Mouse (Mus musculus): ENCODE results near the gene 9230102O04Rik. TPM values are rescaled to one million over a fixed set of nuclear protein-coding genes. Genes with fewer than 3 reads are reported as not detected.

The 9230102O04Rik gene
- total and polyA plus RNA-seq, 3 experiments: 0.17 TPM; not detected in 2

DNA sequence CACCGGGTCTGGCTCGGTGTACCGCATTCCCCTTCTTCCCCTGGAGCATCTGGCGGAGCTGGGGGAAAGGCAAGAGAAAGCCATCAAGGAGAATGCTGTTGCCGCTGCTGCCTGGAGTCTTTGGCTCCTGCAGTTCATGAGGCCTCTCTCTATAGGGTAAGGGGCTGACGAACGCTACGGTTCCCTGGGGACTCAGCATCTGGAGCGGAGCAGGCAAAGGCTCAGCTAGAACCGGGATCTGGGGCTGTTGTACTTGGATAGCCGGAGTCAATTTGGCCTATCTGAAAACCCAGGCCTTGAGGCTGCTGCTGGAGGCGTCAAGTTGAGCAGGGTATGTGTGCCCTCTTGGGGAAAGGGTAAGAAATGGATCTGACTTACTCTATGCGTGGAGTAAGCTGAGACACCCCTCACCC, 7.7 kb downstream of the 9230102O04Rik start:
- H3K36me3 ChIP-seq (replicated peaks in 1 of 2; ENCODE audit: control insufficient read depth in 1 of 2, insufficient read depth in 1 of 2, low read length in 1 of 2): no peaks in the 10 kb centered on the region
- DNase-seq (ENCODE audit: extremely low read depth): no peak
- in situ Hi-C loops (cut with MboI; ENCODE audit: low pct_ligation_motif_present, low pct_unique_long_range_greater_than_20kb, low sequenced_read_pairs) (loop anchor here (25.0 kb wide), 1 partner anchor 419 kb away; no protein-coding TSS in a partner anchor), dilution Hi-C loops (cut with MboI; ENCODE audit: extremely low pct_ligation_motif_present, extremely low pct_unique_long_range_greater_than_20kb, low sequenced_read_pairs) (no loop called here)
- TF ChIP-seq MEF2A (IDR thresholded peaks at IDR 0.05; ENCODE audit: borderline replicate concordance, low read depth, low read length) (no peak), ZKSCAN1 (IDR thresholded peaks at IDR 0.05; ENCODE audit: borderline replicate concordance, low read depth, low read length) (no peak), CHD1 (IDR thresholded peaks at IDR 0.05; ENCODE audit: low read depth, low read length) (no peak), KAT2A (IDR thresholded peaks at IDR 0.05; ENCODE audit: insufficient replicate concordance, low read length) (no peak), CHD2 (IDR thresholded peaks at IDR 0.05; ENCODE audit: low read length) (no peak), SIN3A (IDR thresholded peaks at IDR 0.05; ENCODE audit: low read length) (no peak), ELF1 (IDR thresholded peaks at IDR 0.05; ENCODE audit: low read depth, low read length) (no peak), JUND (conservative IDR thresholded peaks at IDR 0.05; ENCODE audit: low read depth, low read length) (no peak), USF1 (IDR thresholded peaks at IDR 0.05; ENCODE audit: low read depth, low read length) (no peak), ETS1 (conservative IDR thresholded peaks at IDR 0.05; ENCODE audit: low read depth, low read length) (no peak), MXI1 (IDR thresholded peaks at IDR 0.05; ENCODE audit: low read depth, low read length) (no peak), SMC3 (IDR thresholded peaks at IDR 0.05; ENCODE audit: low read depth, low read length) (no peak), NRF1 (IDR thresholded peaks at IDR 0.05; ENCODE audit: low read depth, low read length) (no peak), ZNF384 (IDR thresholded peaks at IDR 0.05; ENCODE audit: low read depth, low read length) (no peak), CTCF (conservative IDR thresholded peaks at IDR 0.05 in 1 of 2, IDR thresholded peaks at IDR 0.05 in 1 of 2; ENCODE audit: low read depth in 2 of 2, low read length in 2 of 2) (no peak)
- no peaks in the 10 kb centered on the region for H3K79me2 ChIP-seq (replicated peaks; ENCODE audit: control insufficient read depth, extremely low read depth, insufficient read depth, poor library complexity, severe bottlenecking)
- H3K4me3 ChIP-seq (replicated peaks in 1 of 3; ENCODE audit: low read depth in 2 of 3, low read length in 2 of 3, poor library complexity in 1 of 3): no peak overlapping the region
- 0 out of 4 replicates have a peak, but pooled peaks cover 0 to 2% of the 10 kb centered on the region in 2 experiments for H3K4me1 ChIP-seq (ENCODE audit: control insufficient read depth in 1 of 2, insufficient read depth in 2 of 2)
- no peak overlapping the region for H3K27ac ChIP-seq (ENCODE audit: insufficient read depth, low read depth)
- H3K9me3 ChIP-seq (replicated peaks; ENCODE audit: low read length): peaks cover 3% of the 10 kb centered on the region
- H3K9ac ChIP-seq (ENCODE audit: insufficient read depth, low read depth): no peak overlapping the region
- no peaks in the 10 kb centered on the region for H3K27me3 ChIP-seq (replicated peaks)
- no peak overlapping the region for H3K4me2 ChIP-seq (ENCODE audit: insufficient read depth, low read depth, poor library complexity, severe bottlenecking)

DNA sequence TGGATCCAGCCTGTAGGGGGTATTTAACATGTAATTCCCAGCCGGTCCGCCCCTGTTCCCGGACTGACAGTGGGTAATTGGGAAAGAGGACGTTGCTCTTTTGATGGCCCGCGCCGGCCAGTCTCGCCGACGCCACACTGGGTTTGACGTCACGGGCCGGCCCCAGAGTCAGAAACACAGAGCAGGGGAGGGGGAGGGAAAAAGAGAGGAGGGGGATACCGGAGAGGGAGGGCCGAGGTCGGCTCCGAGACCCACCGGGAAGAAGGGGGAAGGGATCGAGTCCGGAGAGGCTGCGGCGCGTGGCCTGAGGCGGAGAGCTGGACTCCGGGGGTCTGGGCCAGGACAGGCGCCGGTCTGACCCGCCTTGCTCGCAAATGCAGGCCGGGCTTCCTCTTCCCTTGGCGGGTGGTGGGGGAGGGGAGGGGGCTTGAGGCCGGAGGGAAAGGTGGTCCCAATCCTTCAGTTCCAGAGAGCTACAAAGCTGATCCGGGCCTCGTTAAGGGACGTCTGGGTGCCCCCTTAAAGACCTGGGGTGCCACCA, 8.2 kb downstream of the 9230102O04Rik start, which contains the start of gene 4930412O13Rik:
4930412O13Rik (plus strand) TSS at position 202 of the 541 bp plus-strand sequence.
- Histone ChIP-seq H3K4me3 (replicated peaks in 1 of 3; ENCODE audit: low read depth in 2 of 3, low read length in 2 of 3, poor library complexity in 1 of 3) (no peak within 1 kb of the TSS), H3K4me2 (ENCODE audit: insufficient read depth, low read depth, poor library complexity, severe bottlenecking) (peak within 1 kb of the TSS; percentile 83), H3K9ac (ENCODE audit: insufficient read depth, low read depth) (no peak within 1 kb of the TSS), H3K4me1 (ENCODE audit: control insufficient read depth in 1 of 2, insufficient read depth in 2 of 2) (0 out of 4 replicates have a peak, but pooled peaks cover 0 to 2% of the 10 kb centered on the region in 2 experiments), H3K79me2 (replicated peaks; ENCODE audit: control insufficient read depth, extremely low read depth, insufficient read depth, poor library complexity, severe bottlenecking) (no peaks in the 10 kb centered on the region), H3K27me3 (replicated peaks) (no peaks in the 10 kb centered on the region), H3K27ac (ENCODE audit: insufficient read depth, low read depth) (no peak within 1 kb of the TSS), H3K9me3 (replicated peaks; ENCODE audit: low read length) (peaks cover 3% of the 10 kb centered on the region), H3K36me3 (replicated peaks in 1 of 2; ENCODE audit: control insufficient read depth in 1 of 2, insufficient read depth in 1 of 2, low read length in 1 of 2) (no peaks in the 10 kb centered on the region)
- TF ChIP-seq MAX (IDR thresholded peaks at IDR 0.05; ENCODE audit: low read length) (no peak), NRF1 (IDR thresholded peaks at IDR 0.05; ENCODE audit: low read depth, low read length) (no peak)
- dilution Hi-C loops (cut with MboI; ENCODE audit: extremely low pct_ligation_motif_present, extremely low pct_unique_long_range_greater_than_20kb, low sequenced_read_pairs) (no loop called here), in situ Hi-C loops (cut with MboI; ENCODE audit: low pct_ligation_motif_present, low pct_unique_long_range_greater_than_20kb, low sequenced_read_pairs) (loop anchor here (25.0 kb wide), 1 partner anchor 419 kb away; no protein-coding TSS in a partner anchor)
- DNase-seq (ENCODE audit: extremely low read depth): no peak
